Mouse (Mus musculus): ENCODE data around the gene Gpr157. TPM values are rescaled to one million over a fixed set of nuclear protein-coding genes. Genes with fewer than 3 reads are reported as not detected.
A peak's percentile ranks its signal among the peaks of the same experiment; 100 is the strongest.

Gpr157 gene
- total RNA-seq, 2 experiments from 2014 or later, result 0.42 to 0.83 TPM

- no peak for ATAC-seq (replicated peaks; ENCODE audit: low FRiP score, poor library complexity, severe bottlenecking)
Observed at GRCm38 (mm10) chr4:150068216-150068615, 18.9 kb upstream of the Gpr157 start.

DNA sequence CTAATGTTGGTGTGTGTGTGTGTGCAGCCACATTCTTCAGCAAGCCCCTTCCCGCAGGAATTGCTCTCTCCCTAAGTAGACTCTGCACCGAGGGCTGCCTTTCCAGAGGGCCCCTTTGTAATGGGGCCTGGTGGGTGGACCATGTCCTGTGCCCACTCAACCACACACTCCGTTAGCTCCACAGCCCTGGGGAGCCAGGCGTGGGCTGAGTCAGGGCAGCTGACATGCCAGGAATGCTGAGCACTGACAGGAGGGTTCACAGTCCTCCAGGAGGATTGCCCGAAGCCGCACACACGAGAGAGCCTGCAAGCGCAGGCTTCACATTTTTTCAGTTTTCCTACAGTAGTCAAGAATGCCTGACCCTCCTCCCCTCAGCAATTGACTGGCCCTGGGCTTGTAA lies 17.0 kb upstream of the Gpr157 start:
- no peak for ATAC-seq (replicated peaks; ENCODE audit: low FRiP score, poor library complexity, severe bottlenecking)

- ATAC-seq (replicated peaks; ENCODE audit: low FRiP score, poor library complexity, severe bottlenecking), result no peak; the same call in 1 of the 2 replicates
Observed at GRCm38 (mm10) chr4:150072416-150073101, 14.6 kb upstream of the Gpr157 start.

- peak; percentile 57; the same call in 1 of the 2 replicates for ATAC-seq (replicated peaks; ENCODE audit: low FRiP score, poor library complexity, severe bottlenecking)
Observed at GRCm38 (mm10) chr4:150073102-150073473, 14.1 kb upstream of the Gpr157 start.

- ATAC-seq (replicated peaks; ENCODE audit: low FRiP score, poor library complexity, severe bottlenecking), result no peak
Observed at GRCm38 (mm10) chr4:150075350-150075749, 11.8 kb upstream of the Gpr157 start.

DNA sequence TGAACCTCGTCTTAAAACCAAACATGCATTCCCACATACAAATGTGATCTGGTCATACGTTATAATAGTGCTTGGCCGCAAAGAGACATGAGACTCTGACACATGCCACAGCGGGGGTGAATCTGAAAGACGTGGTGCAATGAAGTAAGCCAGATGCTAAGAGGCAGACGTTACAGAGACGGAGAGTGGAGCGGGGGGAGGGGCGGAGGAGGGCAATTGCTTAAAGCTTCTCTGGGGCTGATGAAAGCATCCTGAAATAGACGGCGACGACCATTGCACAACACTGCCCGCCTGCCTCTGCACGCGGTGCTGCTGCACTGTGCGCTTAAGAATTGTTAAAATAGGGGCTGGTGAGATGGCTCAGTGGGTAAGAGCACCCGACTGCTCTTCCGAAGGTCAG lies 11.0 kb upstream of the Gpr157 start:
- no peak for ATAC-seq (replicated peaks; ENCODE audit: low FRiP score, poor library complexity, severe bottlenecking)

GRCm38 (mm10) chr4:150078646-150079045 lies 8.5 kb upstream of the Gpr157 start:
- ATAC-seq (replicated peaks; ENCODE audit: low FRiP score, poor library complexity, severe bottlenecking), result no peak

DNA sequence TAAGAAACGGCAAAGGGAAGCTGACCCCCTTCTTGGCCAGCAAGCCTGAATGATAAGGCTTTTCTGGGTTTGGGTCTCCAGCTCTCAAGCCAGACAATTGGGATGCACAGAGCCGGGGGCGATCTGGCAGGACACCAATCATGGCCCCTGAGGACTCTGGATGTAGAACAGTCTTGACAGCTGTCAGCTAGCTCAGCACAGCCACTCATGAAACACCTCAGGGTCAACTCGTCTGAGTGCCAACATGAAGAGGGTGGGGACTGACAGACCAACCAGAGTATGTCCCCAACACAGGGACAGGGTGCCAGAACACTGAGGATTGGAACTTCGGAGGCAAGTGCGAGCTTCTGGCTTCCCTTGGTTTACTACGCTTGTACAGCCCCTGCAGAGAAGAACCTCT lies 7.9 kb upstream of the Gpr157 start:
- ATAC-seq (replicated peaks; ENCODE audit: low FRiP score, poor library complexity, severe bottlenecking), result no peak

DNA sequence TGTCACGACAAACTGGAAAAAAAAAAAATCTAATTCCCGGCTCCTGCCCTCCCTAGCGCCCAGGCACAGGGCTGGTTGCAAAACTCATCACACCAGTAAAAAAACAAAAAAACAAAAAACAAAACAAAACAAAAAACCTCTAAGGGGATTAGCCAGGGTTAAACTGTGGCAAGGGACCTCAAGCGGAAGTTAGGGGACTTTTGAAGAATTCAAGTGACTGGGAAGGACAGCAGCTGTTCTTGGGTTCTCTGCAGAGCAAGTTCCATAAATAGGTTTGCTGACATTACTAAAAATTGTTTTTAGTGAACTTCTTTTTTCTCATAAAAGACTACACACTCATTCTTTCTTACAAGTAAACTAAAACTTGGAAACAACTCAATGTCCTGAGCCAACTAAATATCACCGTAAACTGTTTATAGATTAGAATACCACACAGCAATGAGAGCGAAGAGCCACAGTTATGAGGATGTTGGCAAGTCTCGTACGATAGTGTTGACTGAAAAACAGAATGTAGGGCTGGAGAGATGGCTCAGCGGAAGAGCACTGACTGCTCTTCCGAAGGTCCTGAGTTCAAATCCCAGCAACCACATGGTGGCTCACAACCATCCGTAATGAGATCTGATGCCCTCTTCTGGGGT lies 6.7 kb upstream of the Gpr157 start:
- no peak for ATAC-seq (replicated peaks; ENCODE audit: low FRiP score, poor library complexity, severe bottlenecking)

DNA sequence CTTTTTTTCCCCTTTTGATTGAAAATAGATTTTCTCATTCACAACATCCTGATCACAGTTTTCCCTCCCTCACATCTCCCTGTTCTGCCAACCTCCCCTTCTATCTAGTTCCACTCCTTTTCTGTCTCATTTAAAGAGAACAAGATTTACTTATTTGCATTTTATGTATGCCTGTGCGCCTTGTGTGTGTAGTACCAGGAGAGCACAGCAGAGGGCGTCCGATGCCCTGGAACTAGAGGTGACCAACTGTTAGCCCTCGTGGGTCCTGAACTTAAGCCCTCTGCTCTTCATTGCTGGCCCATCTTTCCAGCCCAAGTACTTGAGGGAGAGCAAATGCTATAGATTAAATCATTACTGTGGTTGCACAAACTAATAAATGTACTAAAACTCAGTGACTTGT lies 1.8 kb upstream of the Gpr157 start:
- no peak for ATAC-seq (replicated peaks; ENCODE audit: low FRiP score, poor library complexity, severe bottlenecking)

GRCm38 (mm10) chr4:150086841-150087160 lies 364 bp upstream of the Gpr157 start:
- ATAC-seq (replicated peaks; ENCODE audit: low FRiP score, poor library complexity, severe bottlenecking), result no peak

- no peak for ATAC-seq (replicated peaks; ENCODE audit: low FRiP score, poor library complexity, severe bottlenecking)
Observed at GRCm38 (mm10) chr4:150087890-150088530, 845 bp downstream of the Gpr157 start.

- no peak for ATAC-seq (replicated peaks; ENCODE audit: low FRiP score, poor library complexity, severe bottlenecking)
Observed at GRCm38 (mm10) chr4:150089121-150089520, 2.0 kb downstream of the Gpr157 start.

- no peak for ATAC-seq (replicated peaks; ENCODE audit: low FRiP score, poor library complexity, severe bottlenecking)
Observed at GRCm38 (mm10) chr4:150091887-150092582, 4.9 kb downstream of the Gpr157 start.

DNA sequence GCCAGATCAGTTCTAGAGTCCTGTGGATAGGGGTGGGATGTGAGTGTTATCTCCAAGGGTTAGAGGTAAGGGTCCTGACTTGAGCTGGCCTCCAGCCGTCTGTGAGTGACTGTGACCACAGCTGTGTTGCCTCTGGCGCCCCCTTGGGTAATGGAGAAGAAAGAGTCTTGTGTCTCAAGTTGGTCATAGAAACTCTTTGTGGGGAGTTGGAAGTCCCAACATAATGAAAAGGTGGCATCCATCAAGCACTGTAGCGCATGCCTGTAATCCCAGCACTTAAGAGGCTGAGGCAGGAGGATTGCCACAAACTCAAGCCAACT lies 5.4 kb downstream of the Gpr157 start:
- no peak for ATAC-seq (replicated peaks; ENCODE audit: low FRiP score, poor library complexity, severe bottlenecking)

DNA sequence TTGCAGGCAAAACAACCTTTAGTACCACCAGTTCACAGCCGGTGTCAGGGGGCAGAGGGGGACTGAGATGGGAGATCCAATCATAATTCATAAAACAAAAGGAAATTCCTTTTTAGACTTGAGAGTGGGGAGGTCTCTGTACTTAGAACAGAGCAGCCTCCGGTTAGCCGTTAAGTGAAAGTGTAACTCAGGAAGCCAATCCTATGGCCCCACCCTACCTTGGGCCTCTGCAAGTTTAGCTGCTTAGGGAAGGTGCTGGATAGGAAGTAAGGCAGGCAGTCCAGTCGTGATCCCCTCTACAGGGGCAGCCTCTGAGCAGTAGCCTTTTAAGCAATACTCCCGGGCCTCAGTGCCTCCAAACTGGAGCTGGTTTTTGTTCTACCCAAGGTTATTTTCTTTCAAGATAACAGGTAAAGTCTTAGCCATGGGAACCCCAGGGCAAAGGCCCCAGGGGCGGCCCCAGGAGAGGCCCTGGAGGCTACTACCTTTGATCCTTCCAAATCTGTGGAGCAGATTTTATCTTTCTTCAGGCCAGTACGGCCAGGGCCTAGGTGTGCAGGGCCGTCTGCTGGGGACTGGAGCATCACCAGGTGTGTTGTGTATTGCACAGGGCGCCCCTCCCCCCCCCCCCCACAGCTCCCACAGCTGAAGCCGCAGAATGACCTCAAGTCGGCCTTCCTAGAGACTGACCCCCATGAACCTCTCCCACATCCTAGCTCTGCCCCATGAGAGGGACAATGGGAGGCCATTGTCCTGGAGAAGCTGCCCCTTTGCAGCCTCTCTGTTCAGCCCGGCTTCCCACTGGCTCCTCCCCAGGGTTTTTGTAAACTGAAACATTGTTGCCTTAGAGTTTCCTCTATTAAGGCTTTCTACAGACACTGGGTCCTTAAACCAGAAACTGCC lies 6.6 kb downstream of the Gpr157 start:
- ATAC-seq (replicated peaks; ENCODE audit: low FRiP score, poor library complexity, severe bottlenecking), result no peak

DNA sequence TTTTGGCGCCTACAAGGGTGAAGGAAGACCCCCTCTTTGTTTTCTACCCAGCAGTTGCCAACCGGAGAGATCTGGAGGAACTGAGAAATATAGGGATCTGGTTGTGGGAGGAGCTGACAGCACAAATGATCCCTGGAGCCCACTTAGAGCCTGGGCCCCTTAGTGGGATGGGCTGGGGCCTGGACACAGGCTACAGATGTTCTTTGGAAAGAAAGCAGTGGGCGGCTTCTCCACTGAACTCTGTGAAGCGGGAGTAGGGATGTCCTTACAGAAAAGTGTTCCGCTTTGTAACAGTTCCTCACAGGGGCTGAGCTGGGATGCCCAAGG lies 7.3 kb downstream of the Gpr157 start:
- ATAC-seq (replicated peaks; ENCODE audit: low FRiP score, poor library complexity, severe bottlenecking), result no peak

DNA sequence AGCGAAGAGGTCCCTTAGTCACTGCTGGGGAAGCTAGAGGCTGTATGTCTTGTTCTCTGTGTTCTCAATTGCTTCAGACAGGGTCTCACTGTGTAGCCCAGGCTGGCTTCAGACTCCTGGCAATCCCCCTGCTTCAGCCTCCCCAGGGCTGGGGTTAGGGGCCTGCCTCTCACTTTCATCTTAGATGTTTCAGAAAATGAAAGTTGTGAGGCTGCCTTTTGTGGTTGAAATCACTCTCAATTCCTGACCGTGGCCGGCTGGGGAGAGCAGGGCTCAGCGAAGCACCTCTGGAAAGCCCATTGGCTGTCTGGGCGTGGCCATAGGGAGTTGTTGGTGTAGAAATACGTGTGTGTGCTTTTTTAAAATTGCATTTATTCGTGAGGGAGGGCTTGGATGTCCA lies 9.1 kb downstream of the Gpr157 start:
- no peak for ATAC-seq (replicated peaks; ENCODE audit: low FRiP score, poor library complexity, severe bottlenecking)

GRCm38 (mm10) chr4:150097847-150098246 lies 10.7 kb downstream of the Gpr157 start:
- ATAC-seq (replicated peaks; ENCODE audit: low FRiP score, poor library complexity, severe bottlenecking), result no peak

DNA sequence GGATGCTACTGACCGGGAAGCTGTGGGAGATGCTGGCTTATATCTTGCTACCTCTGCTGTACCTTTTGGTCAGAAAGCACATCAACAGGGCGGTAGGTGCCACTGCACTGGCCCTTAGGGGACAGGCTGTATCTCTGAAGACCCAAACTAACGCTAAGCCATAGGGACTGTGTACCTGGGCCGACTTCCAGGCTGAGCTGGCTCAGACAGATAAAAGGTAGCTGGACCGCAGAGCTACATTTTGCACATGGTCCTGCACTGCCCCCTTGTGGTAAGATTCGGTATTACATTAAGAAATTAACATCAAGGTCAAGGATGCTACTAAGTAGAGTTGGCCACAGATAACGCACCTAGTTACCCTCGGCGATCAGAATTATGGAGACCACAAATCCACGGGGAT lies 11.7 kb downstream of the Gpr157 start:
- ATAC-seq (replicated peaks; ENCODE audit: low FRiP score, poor library complexity, severe bottlenecking), result 0 out of 2 replicates have a peak, but pooled peaks have one; percentile 55

All from erythroid progenitor cell, adult 5-6 weeks (primary cell).